Mouse (Mus musculus): ENCODE measurements at regions not wholly inside any gene's neighbourhood (a gene's known extent, or its start where the extent isn't known, plus 50 kb on each side); places are given as distances from the start of the nearest gene placed in this dataset.

DNA sequence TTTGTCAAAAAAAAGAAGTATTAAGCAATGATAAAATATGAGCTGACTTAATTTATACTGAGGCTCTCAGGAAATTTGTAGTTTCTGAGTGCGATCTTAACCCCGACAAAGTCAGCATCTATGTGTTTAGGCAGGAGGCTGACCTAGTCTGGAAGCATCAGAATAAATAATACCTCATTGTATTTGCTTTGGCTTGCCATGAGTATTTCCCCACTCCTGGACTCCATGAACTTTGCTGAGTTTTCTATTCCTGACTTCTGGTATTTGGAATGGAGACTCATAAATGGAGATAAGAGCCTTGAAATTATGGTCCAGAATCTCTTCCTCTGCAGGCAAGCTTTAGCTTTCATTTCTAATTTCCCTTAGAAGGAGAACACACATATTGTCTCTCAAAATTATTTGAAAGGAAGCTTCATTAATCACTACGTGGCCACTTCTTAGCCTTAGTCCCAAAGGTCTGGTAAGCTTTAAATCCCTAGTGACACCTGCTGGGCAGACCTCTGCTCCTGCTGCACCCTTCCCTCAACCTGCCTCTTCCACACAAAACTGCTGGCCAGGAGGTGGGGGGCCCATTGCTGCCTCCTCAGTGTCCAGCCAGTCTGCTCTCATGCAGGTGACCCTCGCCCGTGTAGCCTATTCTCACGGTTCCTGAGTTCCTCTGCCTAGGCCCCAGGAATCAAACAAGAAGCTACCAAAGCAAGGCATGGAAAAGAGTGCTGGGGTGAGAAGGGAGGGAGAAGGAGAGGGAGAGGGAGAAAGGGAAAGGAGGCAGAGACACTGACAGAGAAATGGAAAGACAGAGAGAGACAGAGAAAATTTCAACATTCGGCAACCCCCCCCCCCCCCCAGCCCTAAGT is 173.6 kb upstream of the Klf12 start:
- peak; percentile 29 for DNase-seq

DNA sequence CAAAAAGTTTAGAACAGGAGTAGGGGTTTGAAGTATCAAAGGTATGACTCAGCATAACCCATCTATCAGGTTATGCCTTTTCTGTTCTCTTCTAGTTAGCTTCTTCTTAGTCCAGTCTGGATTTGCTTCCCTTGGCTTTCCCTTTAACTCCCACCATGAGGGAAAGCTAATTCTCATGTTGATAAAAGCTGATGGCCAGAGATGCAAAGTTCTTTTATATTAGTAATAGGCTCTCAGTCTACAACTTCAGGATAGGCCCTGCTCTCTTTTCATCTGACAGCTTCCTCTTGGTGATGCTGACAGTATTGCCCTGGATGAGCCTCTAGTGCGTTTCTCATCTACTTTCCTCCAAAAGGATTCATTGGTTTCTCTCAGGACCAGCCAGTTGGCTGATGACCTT is 161.7 kb upstream of the Klf12 start:
- DNase-seq = no peak

- DNase-seq = no peak
Measured at GRCm38 (mm10) chr14:100444848-100445247, 160.4 kb upstream of the Klf12 start.

DNA sequence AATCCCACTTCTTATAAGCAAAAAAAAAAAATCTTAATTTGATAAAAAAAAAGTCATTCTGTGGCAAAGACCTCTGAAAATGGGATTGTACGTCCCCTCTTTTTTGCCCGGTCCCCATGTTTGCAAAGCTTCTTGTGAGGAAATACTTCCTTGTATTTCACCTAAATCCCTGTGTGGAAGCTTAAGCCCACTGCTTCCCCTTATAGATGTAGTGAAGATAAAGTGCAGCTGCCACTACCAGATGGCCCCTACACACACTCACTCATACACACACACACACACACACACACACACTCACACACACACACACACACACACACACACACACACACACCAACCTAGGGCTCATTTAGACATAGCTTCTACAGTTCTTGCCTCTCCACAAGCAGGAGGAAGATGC is 159.6 kb upstream of the Klf12 start:
- no peak for DNase-seq

- DNase-seq = no peak
Measured at GRCm38 (mm10) chr14:100437552-100437951, 153.1 kb upstream of the Klf12 start.

DNA sequence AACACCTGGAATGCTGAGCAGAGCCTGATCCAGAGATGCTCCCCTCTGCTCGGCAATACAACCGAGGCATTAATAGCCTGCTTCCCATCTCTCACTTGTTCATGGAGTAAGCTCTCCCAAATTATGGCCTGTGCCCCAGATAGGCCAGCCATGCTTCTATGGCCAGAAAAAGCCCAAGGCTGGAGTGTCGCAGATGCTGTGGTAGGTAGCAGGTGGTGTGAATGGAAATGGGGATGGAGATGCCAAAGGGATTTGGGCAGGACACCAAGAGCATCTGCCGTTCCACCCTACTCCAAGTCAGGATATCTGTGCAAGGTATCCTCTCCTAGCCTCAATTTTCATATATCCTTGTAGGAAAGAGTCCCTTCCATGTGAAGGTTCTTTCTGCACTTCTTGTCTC is 145.2 kb upstream of the Klf12 start:
- no peak for DNase-seq

DNA sequence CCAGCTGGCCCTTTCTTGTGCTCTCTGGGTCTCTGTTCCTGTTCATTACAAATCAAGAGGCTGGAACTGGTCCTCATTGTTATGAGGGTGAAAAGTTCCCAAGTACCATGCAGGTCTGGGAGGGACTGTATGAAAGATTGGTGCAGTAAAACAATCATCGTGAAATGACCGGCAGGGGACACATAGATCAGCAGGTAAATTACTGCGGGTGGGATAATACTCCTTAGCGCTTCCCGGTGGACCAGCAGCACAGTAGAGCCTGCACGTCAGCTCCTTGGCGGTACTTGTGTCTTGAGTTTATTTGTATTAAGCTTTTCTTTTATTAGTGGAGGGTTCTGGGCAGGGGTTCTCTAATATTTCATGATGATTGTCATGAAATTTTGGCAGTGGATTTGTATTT is 141.9 kb upstream of the Klf12 start:
- no peak for DNase-seq

DNA sequence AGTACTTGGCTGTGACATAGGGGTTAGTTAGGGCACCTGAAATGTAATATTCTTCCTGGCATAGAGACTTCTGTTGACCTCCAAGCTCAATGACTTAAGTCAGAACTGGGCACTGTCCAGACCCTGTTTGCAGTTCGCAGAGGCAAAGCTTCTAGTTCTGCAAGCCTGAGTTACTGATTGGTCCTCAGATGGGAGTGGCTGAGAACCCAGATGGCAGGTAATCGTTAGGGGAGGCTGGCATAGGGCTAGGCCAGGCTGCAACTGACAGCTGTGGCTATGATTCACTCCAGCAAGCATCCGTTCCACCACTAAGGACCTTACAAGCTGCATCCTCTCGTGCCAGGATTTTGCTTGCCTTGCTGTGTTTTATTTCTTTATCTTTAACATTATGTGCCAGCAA is 139.3 kb upstream of the Klf12 start:
- DNase-seq = no peak

DNA sequence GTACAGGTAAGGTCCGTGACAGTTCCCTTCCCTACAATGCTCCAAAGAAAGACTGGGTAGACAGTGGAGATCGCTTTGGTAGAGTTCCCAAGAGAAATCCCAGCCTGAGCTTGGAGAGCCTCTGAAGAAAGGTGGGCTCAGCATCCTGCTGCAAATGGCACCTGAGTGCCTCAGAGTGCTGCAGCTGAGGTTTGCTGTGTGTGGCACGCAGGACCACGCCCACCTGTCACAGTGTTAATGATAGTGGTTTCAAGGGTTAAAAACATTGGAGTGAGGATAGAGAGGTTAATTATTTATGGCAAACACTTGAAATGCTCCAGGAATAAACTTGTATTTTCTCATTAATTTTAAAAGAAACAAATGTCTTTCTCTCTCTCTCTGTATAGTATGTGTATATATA is 137.2 kb upstream of the Klf12 start:
- DNase-seq = no peak

- no peak for DNase-seq
Measured at GRCm38 (mm10) chr14:100415099-100415498, 130.6 kb upstream of the Klf12 start.

- no peak for DNase-seq
Measured at GRCm38 (mm10) chr14:100412211-100412610, 127.7 kb upstream of the Klf12 start.

DNA sequence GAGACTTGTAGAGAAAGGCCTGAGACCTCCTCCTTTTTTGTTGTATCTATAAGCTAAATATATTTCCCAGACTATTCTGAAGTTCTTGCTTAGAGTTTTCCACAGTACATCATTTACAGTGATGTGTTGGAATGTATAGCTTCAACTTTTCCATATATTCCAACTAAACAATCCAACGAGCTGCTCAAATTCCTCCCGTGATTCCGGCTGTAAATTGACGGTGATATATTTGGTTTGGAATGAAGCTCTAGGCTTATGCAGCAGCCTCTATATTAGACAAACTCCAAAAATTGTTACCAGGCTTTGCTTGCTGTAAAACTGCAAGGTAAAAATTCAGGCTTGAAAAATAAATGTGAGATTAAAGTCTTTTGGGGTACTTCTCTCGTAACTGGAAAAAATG is 112.7 kb upstream of the Klf12 start:
- DNase-seq = no peak

DNA sequence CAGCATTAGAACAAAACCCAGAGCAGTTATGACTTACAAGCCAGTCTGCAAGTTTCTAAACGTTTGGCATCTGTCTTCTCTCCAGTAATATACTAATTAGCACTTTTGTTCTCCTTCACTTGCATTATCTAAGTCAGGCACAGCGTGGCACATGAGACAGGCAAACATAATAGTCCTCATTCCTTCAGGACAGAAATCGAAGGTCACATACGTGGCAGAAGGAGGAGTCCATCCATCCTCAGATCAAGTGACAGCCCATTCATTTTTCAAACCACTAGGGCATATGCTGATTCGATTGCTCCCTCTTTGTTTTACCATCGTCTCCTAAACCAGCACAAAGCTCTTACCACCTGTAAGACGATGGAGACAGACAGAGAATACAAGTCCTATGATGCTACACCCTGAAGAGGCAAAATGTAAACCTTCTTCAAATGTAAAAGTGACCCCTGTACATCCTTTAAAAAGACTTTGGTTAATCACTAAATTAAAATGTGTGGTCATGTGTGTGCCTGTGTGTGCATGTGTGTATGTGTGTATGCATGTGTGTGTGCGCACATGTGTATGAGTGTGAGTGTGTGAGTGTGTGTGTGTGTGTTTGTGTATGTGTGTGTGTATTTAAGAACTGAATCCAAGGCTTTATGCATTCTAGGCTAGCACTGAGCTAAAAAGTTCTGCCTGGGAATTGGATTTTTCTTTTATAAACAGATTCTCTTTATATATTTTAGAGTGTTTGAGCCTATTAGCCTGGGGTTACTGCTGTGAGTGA is 90.9 kb upstream of the Klf12 start:
- DNase-seq = no peak

DNA sequence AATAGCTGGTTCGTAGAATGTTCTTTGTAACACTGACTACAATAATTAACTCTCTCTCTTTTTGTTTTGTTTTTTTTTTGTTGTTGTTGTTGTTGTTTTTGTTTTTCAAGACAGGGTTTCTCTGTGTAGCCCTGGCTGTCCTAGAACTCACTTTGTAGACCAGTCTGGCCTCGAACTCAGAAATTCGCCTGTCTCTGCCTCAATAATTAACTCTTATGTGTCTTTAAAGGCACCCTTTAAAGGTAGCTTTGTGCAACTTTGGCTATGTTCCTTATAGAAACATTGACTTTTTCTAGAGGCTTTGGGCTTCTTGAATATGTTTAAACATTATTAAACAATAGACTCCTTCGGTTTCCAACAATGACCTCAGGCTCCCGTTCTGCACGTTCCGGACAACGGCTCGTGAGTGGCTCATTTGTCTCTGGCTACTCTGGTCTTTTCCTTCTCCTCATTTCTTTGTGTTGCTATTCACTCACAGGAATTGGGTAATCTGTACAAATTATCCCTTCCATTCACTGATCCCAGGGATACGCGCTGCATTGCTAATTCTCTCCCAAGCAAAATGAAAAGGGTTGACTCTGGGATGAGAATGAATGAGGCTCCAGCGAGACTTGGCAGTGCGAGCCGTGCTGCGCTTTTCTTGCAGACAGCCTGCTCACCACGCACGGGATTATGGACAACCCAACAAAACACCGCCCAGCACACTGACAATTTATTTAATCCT is 90.2 kb upstream of the Klf12 start:
- no peak for DNase-seq

GRCm38 (mm10) chr14:100366234-100366864 is 81.9 kb upstream of the Klf12 start:
- DNase-seq = no peak

- DNase-seq = no peak
Measured at GRCm38 (mm10) chr14:100362786-100363185, 78.3 kb upstream of the Klf12 start.

DNA sequence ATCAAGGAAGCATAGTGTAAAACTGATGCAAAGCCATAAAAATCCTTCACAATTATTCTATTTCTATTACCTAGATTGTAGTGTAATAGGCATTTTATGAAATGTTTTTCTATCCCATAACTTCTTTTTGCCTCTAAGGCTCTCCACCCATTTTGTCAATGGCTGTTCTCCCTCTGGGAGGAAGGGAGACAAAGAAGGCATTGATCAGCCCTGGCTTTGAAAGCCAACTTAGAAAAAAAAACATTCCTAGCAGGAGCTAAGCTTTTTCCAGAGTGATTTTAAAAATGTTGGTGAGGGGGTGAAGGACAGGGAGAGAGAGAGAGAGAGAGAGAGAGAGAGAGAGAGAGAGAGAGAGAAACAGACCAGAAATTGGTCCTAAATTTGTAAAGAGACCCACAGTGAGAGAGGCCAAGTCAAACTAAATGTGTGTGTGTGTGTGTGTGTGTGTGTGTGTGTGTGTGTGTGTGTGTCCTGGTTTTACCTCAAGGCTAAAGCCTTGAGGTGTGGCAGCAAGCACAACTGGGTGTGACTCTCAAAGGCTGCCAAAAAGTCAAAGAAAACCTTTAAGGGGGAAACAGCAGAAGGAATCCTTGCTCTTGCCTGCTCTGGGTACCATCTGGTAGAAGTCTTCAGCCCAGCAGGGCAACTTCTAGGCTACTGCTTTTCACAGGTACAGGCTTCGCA is 77.0 kb upstream of the Klf12 start:
- DNase-seq = no peak

GRCm38 (mm10) chr14:100359881-100360280 is 75.4 kb upstream of the Klf12 start:
- DNase-seq = peak; percentile 39

DNA sequence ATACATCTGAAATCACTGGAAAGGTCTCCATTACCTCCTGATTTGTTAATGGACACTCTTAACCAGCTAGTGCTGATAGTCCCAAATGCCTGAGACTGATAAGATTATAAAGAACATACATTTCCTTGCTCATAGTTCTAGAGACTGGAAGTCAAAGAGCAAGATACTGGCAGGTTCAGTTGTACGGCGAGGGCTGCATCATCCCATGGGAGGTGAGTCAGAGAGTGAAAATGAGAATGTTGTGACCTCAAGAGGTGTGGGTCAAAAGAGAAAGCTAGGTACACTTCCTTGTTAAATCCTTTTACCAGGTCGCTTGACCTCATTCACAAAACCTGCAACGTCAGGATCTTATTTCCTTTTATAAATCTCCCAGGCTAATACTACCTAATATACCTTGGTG is 72.7 kb upstream of the Klf12 start:
- no peak for DNase-seq

- no peak for DNase-seq
Measured at GRCm38 (mm10) chr14:100353508-100353907, 69.0 kb upstream of the Klf12 start.

DNA sequence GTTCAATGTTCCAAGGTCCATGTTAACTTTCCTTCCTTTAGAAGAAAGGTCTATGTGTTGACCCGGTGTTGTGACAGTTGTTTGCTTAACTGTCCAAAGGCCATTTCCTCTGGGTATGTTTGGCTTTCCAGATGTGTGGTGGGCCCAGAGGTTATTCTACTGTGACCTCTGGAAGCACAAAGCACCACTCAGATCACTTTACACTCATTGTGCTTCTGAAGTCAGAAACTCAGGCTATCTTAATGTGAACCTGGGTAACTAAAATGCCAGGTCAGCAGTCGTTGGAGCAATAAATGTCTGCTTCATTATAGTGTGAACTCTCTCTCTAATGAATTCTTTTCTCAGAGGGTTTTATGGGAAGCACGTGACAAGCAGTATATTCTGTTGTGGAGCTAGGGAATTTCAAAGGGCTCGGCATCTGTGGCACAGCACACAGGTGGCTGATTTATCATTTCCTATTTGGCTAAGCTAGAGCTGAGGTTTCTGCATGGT is 68.5 kb upstream of the Klf12 start:
- DNase-seq = no peak

GRCm38 (mm10) chr14:100351004-100351403 is 66.5 kb upstream of the Klf12 start:
- no peak for DNase-seq
